Mouse (Mus musculus): Measurements from ENCODE around the gene Gm42878. TPM values are rescaled to one million over a fixed set of nuclear protein-coding genes. Genes with fewer than 3 reads are reported as not detected.

Gm42878 gene
- under 1 TPM in 1 of 2 experiments, not detected in 1; 0.98 TPM for total RNA-seq (2021)
- long read RNA-seq, experiment 1: 0 reads
- long read RNA-seq, experiment 2: 0 reads

GRCm38 (mm10) chr5:121544910-121545792 lies at the start of gene Gm42878, which contains the start of gene Adam1a:
TSS of gene Gm42878 (minus strand) at chr5:121545482.
TSS of gene Adam1a (minus strand) at chr5:121545482.
- Histone ChIP-seq H3K27ac (peak within 1 kb of the TSS; percentile 98), H3K4me3 (peak within 1 kb of the TSS; percentile 95)
- no peak for TF ChIP-seq CTCF (IDR thresholded peaks at IDR 0.05)
- DNase-seq (ENCODE audit: extremely low spot score in 1 of 2, low spot score in 2 of 2): peak in 1 of 2 experiments; percentile 46
- intact Hi-C loops (cut with DNase I): no loop called here

GRCm38 (mm10) chr5:121594714-121595313 lies 49.5 kb upstream of the Gm42878 start:
- TF ChIP-seq CTCF (IDR thresholded peaks at IDR 0.05): no peak

GRCm38 (mm10) chr5:121593451-121594401 lies 48.4 kb upstream of the Gm42878 start, which contains the start of gene Aldh2:
TSS of gene Aldh2 (minus strand) at chr5:121593824.
- TF ChIP-seq CTCF (IDR thresholded peaks at IDR 0.05): peak; percentile 24
- Histone ChIP-seq H3K4me3 (peak within 1 kb of the TSS; percentile 67), H3K27ac (peak within 1 kb of the TSS; percentile 85)
- DNase-seq (ENCODE audit: extremely low spot score in 1 of 2, low spot score in 2 of 2): peak; percentile 75 to 81
- intact Hi-C loops (cut with DNase I): no loop called here

More at GRCm38 (mm10) chr5:121594714-121595313, 49.5 kb upstream of the Gm42878 start:
- DNase-seq (ENCODE audit: extremely low spot score in 1 of 2, low spot score in 2 of 2): no peak
- intact Hi-C loops (cut with DNase I): no loop called here
- H3K27ac ChIP-seq: no peak overlapping the region; the same call in 1 of the 2 replicates
- H3K4me3 ChIP-seq: no peak overlapping the region

GRCm38 (mm10) chr5:121592816-121593407 lies 47.6 kb upstream of the Gm42878 start:
- no peak for DNase-seq (ENCODE audit: extremely low spot score in 1 of 2, low spot score in 2 of 2)
- Histone ChIP-seq H3K27ac (peak overlapping the region; percentile 85), H3K4me3 (peak overlapping the region; percentile 67)
- intact Hi-C loops (cut with DNase I): no loop called here
- no peak for TF ChIP-seq CTCF (IDR thresholded peaks at IDR 0.05)

- intact Hi-C loops (cut with DNase I): no loop called here
Observed at GRCm38 (mm10) chr5:121592064-121592815, 47.0 kb upstream of the Gm42878 start.

GRCm38 (mm10) chr5:121591417-121592063 lies 46.3 kb upstream of the Gm42878 start:
- no peak for DNase-seq (ENCODE audit: extremely low spot score in 1 of 2, low spot score in 2 of 2)
- intact Hi-C loops (cut with DNase I): no loop called here
- peak overlapping the region; percentile 38; the same call in 1 of the 2 replicates for H3K27ac ChIP-seq
- no peak for TF ChIP-seq CTCF (IDR thresholded peaks at IDR 0.05)
- H3K4me3 ChIP-seq: no peak overlapping the region

More at GRCm38 (mm10) chr5:121592064-121592815, 47.0 kb upstream of the Gm42878 start:
- Histone ChIP-seq H3K4me3 (peak overlapping the region; percentile 67), H3K27ac (no peak overlapping the region)
- no peak for DNase-seq (ENCODE audit: extremely low spot score in 1 of 2, low spot score in 2 of 2)
- TF ChIP-seq CTCF (IDR thresholded peaks at IDR 0.05): no peak

- no peak for DNase-seq (ENCODE audit: extremely low spot score in 1 of 2, low spot score in 2 of 2)
- no peak for TF ChIP-seq CTCF (IDR thresholded peaks at IDR 0.05)
- no peak overlapping the region for H3K4me3 ChIP-seq
- no peak overlapping the region for H3K27ac ChIP-seq
- intact Hi-C loops (cut with DNase I): no loop called here
Observed at GRCm38 (mm10) chr5:121589928-121590327, 44.6 kb upstream of the Gm42878 start.

GRCm38 (mm10) chr5:121586400-121587039 lies 41.2 kb upstream of the Gm42878 start:
- H3K27ac ChIP-seq: peak overlapping the region; percentile 96
- DNase-seq (ENCODE audit: extremely low spot score in 1 of 2, low spot score in 2 of 2): peak; percentile 36 to 42
- TF ChIP-seq CTCF (IDR thresholded peaks at IDR 0.05): no peak
- H3K4me3 ChIP-seq: no peak overlapping the region
- intact Hi-C loops (cut with DNase I): no loop called here

- DNase-seq (ENCODE audit: extremely low spot score in 1 of 2, low spot score in 2 of 2): no peak
Observed at GRCm38 (mm10) chr5:121585699-121586098, 40.4 kb upstream of the Gm42878 start.

More at GRCm38 (mm10) chr5:121585699-121586098, 40.4 kb upstream of the Gm42878 start:
- H3K27ac ChIP-seq: peak overlapping the region; percentile 96
- intact Hi-C loops (cut with DNase I): no loop called here
- no peak overlapping the region for H3K4me3 ChIP-seq
- TF ChIP-seq CTCF (IDR thresholded peaks at IDR 0.05): no peak

Data from left cerebral cortex, adult 2 months (tissue).